Mouse (Mus musculus) gastrocnemius, adult 8-10 months (tissue): ENCODE data around the gene Npas4. TPM values are rescaled to one million over a fixed set of nuclear protein-coding genes. Genes with fewer than 3 reads are reported as not detected.
A peak's percentile ranks its signal among the peaks of the same experiment; 100 is the strongest.
"Not testable (repeated sequence)": the region's sequence is repeated elsewhere in the genome, so short reads cannot be mapped to it uniquely, and the experiment has no call there.

Experiments used
- DNase-seq, 2 experiments: peaks; one replicate each; pipeline ENCODE4 v3.0.0; 2022; ENCODE audit warnings: low spot score in 2 of 2
- total RNA-seq, 4 experiments: library from RNA; stranded (reverse); gene quantifications; 2 replicates each; pipeline ENCODE4 v1.2.4; 2022

The Npas4 gene
- total RNA-seq, result under 1 TPM in 1 of 4 experiments, not detected in 3; 0.11 TPM

GRCm38 (mm10) chr19:4990256-4990625 lies at the start of gene Npas4:
TSS of gene Npas4 (minus strand) at chr19:4990316.
- DNase-seq, result no peak

DNA sequence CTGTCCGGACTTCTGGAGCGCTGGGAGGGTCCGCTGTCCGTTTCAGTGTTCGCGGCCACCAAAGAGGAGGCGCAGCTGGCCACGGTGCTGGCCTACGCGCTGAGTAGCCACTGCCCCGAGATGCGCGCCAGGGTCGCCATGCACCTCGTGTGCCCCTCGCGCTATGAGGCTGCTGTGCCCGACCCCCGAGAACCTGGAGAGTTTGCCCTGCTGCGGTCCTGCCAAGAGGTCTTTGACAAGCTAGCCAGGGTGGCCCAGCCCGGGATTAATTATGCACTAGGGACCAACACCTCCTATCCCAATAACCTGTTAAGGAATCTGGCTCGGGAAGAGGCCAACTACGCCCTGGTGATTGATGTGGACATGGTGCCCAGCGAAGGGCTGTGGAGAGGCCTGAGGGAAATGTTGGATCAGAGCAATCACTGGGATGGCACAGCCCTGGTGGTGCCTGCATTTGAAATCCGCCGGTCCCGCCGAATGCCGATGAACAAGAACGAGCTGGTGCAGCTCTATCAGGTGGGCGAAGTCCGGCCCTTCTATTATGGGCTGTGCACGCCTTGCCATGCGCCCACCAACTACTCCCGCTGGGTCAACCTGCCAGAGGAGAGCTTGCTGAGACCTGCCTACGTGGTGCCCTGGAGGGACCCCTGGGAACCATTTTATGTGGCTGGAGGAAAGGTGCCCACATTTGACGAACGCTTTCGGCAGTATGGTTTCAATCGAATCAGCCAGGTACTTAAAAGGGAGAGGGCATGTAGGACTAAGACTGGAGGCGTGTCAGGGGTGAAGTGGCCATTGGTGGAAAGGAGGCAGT lies 49.4 kb upstream of the Npas4 start:
- DNase-seq, result no peak

GRCm38 (mm10) chr19:5038709-5039156 lies 48.6 kb upstream of the Npas4 start, which contains the start of the genes B4gat1 and AC124502.3:
TSS of gene B4gat1 (plus strand) at chr19:5038826.
TSS of gene AC124502.3 (plus strand) at chr19:5038891.
- DNase-seq, result peak; percentile 74 to 84

GRCm38 (mm10) chr19:5037678-5038571 lies 47.8 kb upstream of the Npas4 start:
- DNase-seq, result peak; percentile 54 to 64

- no peak for DNase-seq
These were observed 46.5 kb upstream of the Npas4 start for GRCm38 (mm10) chr19:5036577-5036976.

GRCm38 (mm10) chr19:5032686-5033085 lies 42.6 kb upstream of the Npas4 start:
- no peak for DNase-seq

GRCm38 (mm10) chr19:5026111-5026510 lies 36.0 kb upstream of the Npas4 start:
- no peak for DNase-seq

DNA sequence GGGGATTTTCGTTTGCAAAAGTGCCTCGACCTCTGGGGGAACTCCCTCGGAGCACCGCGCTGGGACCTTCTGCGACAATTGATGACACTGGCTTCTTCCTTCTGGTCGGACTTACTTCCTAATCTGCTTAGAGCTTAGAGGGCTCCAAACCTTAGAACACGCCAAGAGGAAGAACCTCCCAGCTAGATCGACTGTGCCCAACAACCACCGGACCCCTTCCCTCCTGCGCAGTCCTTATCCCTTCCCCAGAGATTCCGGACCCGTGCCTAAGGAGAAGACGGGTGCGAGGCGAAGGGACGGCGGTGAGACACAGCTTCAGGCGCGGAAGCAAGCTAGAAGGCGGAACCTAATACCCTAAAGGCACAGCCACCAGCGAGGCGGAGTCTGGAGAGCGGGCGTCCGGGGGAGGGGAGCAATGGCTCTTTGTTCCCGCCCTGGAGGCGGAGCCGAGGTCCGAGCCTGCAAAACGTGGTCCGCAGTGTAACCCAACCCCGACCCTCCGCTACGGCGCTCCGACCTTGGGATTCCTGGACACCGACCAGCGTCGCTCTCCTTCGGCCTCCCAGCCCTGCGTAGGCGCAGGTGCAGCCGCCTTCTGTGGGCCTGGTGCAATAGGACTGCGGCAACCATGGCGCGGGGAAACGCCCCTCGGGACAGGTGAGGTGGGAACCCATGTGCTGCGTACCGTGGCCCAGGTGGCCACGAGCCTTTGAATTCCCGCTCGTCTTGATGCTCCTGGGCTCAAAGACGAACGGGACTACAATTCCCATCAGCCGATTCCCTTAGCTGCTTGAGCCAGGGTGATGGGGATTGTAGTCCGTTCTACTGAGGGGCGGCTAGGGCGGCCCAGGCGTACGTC lies 33.7 kb upstream of the Npas4 start, which contains the start of gene Slc29a2:
TSS of gene Slc29a2 (plus strand) at position 240 of the 859 bp plus-strand sequence.
- peak; percentile 91 to 92 for DNase-seq

DNA sequence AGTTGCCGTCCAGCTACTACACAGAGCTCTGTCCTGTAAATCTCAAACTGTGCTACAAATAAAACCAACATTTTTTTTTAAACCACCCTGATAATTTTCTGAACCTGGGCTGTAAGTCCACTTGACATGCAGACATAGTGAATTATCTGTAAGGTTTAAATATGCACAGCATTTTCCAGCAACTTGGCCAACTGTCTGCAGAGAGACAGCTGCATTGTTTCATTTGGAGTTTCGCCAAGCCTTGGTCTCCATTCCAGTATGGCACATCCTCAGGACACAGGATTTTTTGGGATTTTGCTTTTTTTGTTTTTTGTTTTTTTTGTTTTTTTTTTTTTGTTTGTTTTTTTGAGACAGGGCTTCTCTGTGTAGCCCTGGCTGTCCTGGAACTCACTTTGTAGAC lies 31.3 kb upstream of the Npas4 start:
- DNase-seq, result no peak

DNA sequence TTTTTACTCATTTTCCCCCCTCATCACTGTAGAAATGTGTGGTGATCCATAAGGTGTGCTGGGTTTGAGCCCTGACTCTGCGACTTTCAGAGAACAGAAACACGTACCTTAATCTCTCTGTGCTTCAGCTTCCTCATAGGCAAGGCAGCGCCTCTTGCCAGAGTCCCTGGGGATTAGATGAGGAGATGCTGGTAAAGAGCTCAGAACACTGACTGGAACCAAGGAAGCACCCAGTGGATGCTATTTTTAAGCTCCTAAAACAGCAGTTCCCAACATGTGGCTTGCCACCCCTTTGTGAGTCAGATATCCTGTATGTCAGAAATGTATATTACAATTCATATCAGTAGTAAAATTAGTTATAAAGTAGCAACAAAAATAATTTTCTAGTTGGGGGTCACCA lies 28.1 kb upstream of the Npas4 start:
- no peak for DNase-seq

DNA sequence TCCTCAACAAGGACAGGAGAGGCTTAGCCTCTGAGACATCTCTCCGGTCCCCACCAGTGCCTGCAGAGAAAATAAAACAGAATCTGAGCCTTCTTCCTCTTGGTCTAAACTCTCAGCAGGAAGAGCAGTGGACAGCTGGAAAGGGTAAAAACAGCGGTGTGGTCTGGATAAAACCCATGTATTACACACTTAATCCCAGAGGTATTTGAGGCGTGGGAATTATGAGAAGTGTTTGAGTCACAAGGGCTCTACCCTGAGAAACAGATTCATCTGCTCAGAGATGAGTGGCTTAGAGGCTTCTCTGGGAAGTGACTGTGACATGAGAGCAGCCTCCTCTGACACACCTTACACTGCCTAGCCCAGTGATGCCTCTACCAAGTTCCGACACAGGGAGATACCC lies 27.5 kb upstream of the Npas4 start:
- DNase-seq, result no peak

- peak; percentile 28 to 33 for DNase-seq
These were observed 26.7 kb upstream of the Npas4 start for GRCm38 (mm10) chr19:5016782-5017181.

GRCm38 (mm10) chr19:5016221-5016742 lies 26.2 kb upstream of the Npas4 start:
- no peak for DNase-seq

DNA sequence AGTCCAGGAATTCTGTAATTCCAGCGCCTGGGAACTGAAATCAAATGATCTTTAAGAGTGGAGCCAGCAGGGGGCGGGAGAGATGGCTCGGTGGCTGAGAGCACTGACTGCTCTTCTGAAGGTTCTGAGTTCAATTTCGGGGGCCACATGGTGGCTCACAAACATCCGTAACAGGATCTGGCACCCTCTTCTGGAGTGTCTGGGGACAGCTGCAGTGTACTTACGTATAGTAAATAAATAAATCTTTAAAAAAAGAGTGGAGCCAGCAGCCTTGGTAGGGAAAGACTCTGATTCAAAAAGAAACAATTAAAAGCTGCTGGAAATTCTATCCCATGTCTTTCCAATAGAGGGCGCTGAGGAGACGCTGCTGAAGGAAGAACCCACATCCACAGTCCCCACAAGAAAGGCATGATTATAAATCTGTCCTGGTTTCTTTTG lies 24.9 kb upstream of the Npas4 start:
- no peak for DNase-seq

- no peak for DNase-seq
These were observed 23.0 kb upstream of the Npas4 start for GRCm38 (mm10) chr19:5013138-5013537.

DNA sequence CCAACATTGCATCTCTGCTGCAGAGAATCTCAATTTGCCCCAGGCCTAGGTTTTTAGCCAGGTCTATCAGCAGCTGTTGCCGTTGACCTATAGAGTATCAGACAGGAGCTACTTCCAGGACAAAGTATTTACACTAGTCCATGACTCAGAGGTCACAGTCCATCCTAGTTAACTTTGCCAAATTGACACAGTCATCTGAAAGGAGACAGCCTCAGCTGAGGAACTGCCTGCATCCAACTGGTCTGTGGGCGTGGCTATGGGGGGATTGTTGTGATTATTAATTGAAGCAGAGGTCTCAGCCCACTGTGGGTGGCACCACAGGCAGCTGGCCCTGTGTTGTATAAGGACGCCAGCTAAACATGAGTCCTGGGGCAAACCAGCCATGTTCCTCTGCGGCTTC lies 14.8 kb upstream of the Npas4 start:
- no peak for DNase-seq

DNA sequence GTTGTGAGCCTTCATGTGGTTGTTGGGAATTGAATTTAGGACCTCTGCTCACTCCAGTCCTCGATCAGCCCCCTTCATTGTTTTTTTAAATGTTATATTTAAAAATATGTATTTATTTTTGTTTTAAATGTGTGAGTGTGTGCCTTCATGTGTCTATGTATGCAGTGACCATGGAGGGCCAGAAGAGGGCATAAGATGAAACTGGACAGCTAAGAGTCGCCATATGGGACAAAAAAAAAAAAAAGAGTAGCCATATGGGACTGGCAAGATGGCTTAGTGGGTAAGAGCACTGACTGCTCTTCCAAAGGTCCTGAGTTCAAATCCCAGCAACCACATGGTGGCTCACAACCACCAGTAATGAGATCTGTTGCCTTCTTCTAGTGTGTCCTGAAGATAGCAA lies 13.5 kb upstream of the Npas4 start:
- not testable (repeated sequence) for DNase-seq

- peak in 1 of 2 experiments; percentile 33 for DNase-seq
These were observed 11.7 kb upstream of the Npas4 start for GRCm38 (mm10) chr19:5001666-5002406.

DNA sequence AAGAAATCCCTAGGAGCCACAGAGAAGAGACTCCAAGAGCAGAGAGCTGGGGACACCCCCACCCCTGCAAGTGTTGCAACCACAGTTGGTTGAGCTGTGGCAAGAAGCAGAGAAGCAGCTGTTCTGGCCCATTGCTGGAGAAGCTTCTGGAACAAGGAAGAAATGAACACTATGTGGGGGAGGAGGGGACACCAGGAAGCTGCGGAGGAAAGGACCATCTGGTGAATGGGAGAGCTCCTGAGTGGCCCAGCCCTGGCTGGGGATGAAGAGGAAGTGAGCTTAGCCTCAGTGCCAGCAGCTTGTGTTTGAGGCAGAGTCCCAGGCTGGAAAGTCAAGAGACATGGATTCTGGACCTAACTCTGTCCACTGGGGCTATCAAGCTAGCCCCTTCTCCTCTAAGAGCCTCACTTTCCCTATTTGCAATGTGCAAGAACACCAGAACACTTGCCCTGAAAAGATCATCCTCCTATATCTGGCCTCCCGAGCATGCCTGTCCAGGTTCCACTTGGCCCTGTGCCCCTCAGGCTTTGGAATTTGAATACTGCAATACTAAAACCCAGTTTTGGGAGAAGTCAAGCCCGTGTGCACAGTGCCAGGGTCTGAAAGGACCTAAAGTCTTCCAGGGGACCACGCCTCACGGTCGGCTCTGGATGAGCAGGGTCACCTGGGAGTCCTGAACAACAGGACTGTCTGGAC lies 9.5 kb upstream of the Npas4 start:
- DNase-seq, result no peak
